Mouse (Mus musculus) hindbrain, embryonic 13.5 days (tissue): ENCODE data around the gene Rmi2. TPM values are rescaled to one million over a fixed set of nuclear protein-coding genes. Genes with fewer than 3 reads are reported as not detected.

Experiments
- ATAC-seq: fragments of 200-750 bp; cut with Nextera tagmentation; 2 replicates; pipeline ENCODE4 v1.8.0; 2017; ENCODE audit warnings: moderate TSS enrichment; ENCODE audit not compliant: low FRiP score
- H3K27ac ChIP-seq: fragments of 300-500 bp; sonication (generic); 2 replicates; pipeline ENCODE4 v1.5.1; 2015; ENCODE audit warnings: inconsistent platforms, mild to moderate bottlenecking, moderate library complexity
- H3K27me3 ChIP-seq: fragments of 300-500 bp; sonication (generic); 2 replicates; pipeline ENCODE4 v1.6.1; 2015; ENCODE audit warnings: mild to moderate bottlenecking, inconsistent platforms
- H3K36me3 ChIP-seq: fragments of 300-500 bp; sonication (generic); 2 replicates; pipeline ENCODE4 v1.6.1; 2015; ENCODE audit warnings: mild to moderate bottlenecking, inconsistent platforms
- H3K4me1 ChIP-seq: fragments of 300-500 bp; sonication (generic); replicated peaks from 2 replicates; pipeline ENCODE4 v1.6.1; 2015; ENCODE audit warnings: inconsistent platforms
- H3K4me2 ChIP-seq: fragments of 300-500 bp; sonication (generic); 2 replicates; pipeline ENCODE4 v1.6.1; 2015; ENCODE audit warnings: inconsistent platforms, mild to moderate bottlenecking, moderate library complexity
- H3K4me3 ChIP-seq: fragments of 300-500 bp; sonication (generic); 2 replicates; pipeline ENCODE4 v1.5.1; 2015; ENCODE audit warnings: mild to moderate bottlenecking, inconsistent platforms
- H3K9ac ChIP-seq: fragments of 300-500 bp; sonication (generic); 2 replicates; pipeline ENCODE4 v1.6.1; 2015; ENCODE audit warnings: mild to moderate bottlenecking, inconsistent platforms
- H3K9me3 ChIP-seq: fragments of 300-500 bp; sonication (generic); 2 replicates; pipeline ENCODE4 v1.6.1; 2016; ENCODE audit warnings: inconsistent platforms
- WGBS: fragments of 180-500 bp; shearing (Covaris S2); methylation state at CpG from one replicate; pipeline ENCODE4 v1.1.7; 2015; 5-methylcytosine and 5-hydroxymethylcytosine counted together
- polyA plus RNA-seq: library from polyadenylated mRNA; unstranded; fragments of >200 nt; fragmentation: Nextera tagmentation; extraction: Ambion mirVana; gene quantifications from 2 replicates; pipeline ENCODE4 v1.2.1, GENCODE M21; 2015

Gene Rmi2
- polyA plus RNA-seq, 1 experiment from 2014 or later = 0.39 TPM

GRCm38 (mm10) chr16:10810376-10810775 is 24.5 kb upstream of the Rmi2 start:
- H3K36me3 ChIP-seq = no peaks in the 10 kb centered on the region
- H3K27ac ChIP-seq = no peak overlapping the region
- no peak for ATAC-seq
- H3K4me2 ChIP-seq = no peak overlapping the region
- H3K9me3 ChIP-seq = no peaks in the 10 kb centered on the region
- H3K27me3 ChIP-seq = 0 out of 2 replicates have a peak, but pooled peaks cover 4% of the 10 kb centered on the region
- no peaks in the 10 kb centered on the region; the same call in 1 of the 2 replicates for H3K4me1 ChIP-seq
- no peak overlapping the region for H3K9ac ChIP-seq
- 97% methylated on average over 1 of the region's 1 CpGs for WGBS
- H3K4me3 ChIP-seq = no peak overlapping the region

- WGBS = 95% methylated on average over 2 of the region's 2 CpGs
- ATAC-seq = no peak
- Histone ChIP-seq H3K9me3 (no peaks in the 10 kb centered on the region), H3K9ac (no peak within 1 kb of the TSS), H3K4me3 (no peak within 1 kb of the TSS), H3K27ac (no peak within 1 kb of the TSS), H3K4me1 (no peaks in the 10 kb centered on the region), H3K27me3 (0 out of 2 replicates have a peak, but pooled peaks cover 4% of the 10 kb centered on the region), H3K36me3 (no peaks in the 10 kb centered on the region), H3K4me2 (no peak within 1 kb of the TSS)
These were observed 21.9 kb upstream of the Rmi2 start, which contains the start of gene Gm11172 for GRCm38 (mm10) chr16:10812865-10813371. TSS of gene Gm11172 (plus strand) at chr16:10812915.

- H3K27ac ChIP-seq = no peak overlapping the region
- no peaks in the 10 kb centered on the region for H3K4me1 ChIP-seq
- 79% methylated on average over 4 of the region's 4 CpGs for WGBS
- no peak for ATAC-seq
- no peak overlapping the region for H3K4me2 ChIP-seq
- no peaks in the 10 kb centered on the region for H3K36me3 ChIP-seq
- H3K27me3 ChIP-seq = 0 out of 2 replicates have a peak, but pooled peaks cover 4% of the 10 kb centered on the region
- no peak overlapping the region for H3K4me3 ChIP-seq
- no peaks in the 10 kb centered on the region for H3K9me3 ChIP-seq
- H3K9ac ChIP-seq = no peak overlapping the region
These were observed 21.1 kb upstream of the Rmi2 start for GRCm38 (mm10) chr16:10813726-10814125.

- no peak overlapping the region for H3K9ac ChIP-seq
- H3K4me2 ChIP-seq = no peak overlapping the region
- ATAC-seq = no peak
- no peaks in the 10 kb centered on the region for H3K9me3 ChIP-seq
- H3K4me3 ChIP-seq = no peak overlapping the region
- H3K4me1 ChIP-seq = no peaks in the 10 kb centered on the region
- 0 out of 2 replicates have a peak, but pooled peaks cover 4% of the 10 kb centered on the region for H3K27me3 ChIP-seq
- no peaks in the 10 kb centered on the region for H3K36me3 ChIP-seq
- no peak overlapping the region for H3K27ac ChIP-seq
- WGBS = 90% methylated on average over 4 of the region's 4 CpGs
These were observed 20.0 kb upstream of the Rmi2 start for GRCm38 (mm10) chr16:10814864-10815263.

DNA sequence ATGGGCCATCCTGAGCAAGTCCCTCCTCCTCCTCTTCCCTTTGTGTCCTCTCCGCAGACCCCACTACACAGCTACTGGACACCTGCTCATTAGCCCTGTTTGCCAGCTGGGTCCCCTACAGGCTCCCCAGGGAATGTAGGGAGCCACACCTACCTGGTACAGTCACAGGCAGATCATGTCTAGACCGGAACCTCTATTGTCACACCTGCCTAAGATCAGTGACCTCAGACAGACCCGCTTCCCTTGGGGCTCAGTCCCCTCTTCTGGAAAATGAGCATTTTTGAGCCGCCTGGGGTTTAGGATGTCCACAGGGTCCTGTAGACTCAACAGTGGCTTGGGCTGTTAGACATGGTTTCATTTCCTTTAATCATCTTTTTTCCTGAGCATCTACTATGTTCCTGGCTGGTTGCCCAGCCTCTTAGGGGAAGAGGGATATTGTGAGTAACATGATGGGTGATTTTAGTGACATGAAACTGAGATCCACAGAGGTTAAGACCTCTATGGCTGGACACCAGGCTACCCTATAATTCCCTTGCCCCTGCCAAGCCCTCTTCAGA is 16.2 kb upstream of the Rmi2 start:
- no peak overlapping the region for H3K27ac ChIP-seq
- no peaks in the 10 kb centered on the region for H3K36me3 ChIP-seq
- no peak for ATAC-seq
- H3K9me3 ChIP-seq = no peaks in the 10 kb centered on the region
- no peak overlapping the region for H3K4me2 ChIP-seq
- no peak overlapping the region for H3K4me3 ChIP-seq
- no peaks in the 10 kb centered on the region for H3K27me3 ChIP-seq
- no peak overlapping the region for H3K9ac ChIP-seq
- H3K4me1 ChIP-seq = no peaks in the 10 kb centered on the region
- 70% methylated on average over 4 of the region's 4 CpGs for WGBS

DNA sequence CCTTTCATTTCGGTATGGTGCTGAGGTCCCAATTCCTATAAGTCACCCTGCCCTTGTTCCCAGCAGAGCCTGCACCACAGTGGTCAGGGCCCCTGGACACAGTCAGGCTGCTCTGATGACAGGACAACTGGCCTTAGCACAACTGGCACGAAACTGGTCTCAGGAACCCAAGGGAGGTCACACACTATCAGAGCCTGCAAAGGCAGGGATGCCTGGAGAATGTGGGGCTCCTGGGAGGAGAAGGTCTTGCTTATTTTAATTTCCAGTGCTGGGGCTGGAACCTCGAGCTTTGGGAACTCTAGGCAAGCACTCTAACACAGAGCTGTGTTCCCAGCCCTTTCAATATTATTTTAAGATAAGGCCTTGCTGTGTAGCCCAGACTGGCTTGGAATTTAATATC is 14.9 kb upstream of the Rmi2 start:
- H3K4me2 ChIP-seq = no peak overlapping the region
- no peaks in the 10 kb centered on the region for H3K9me3 ChIP-seq
- no peaks in the 10 kb centered on the region for H3K36me3 ChIP-seq
- no peak overlapping the region for H3K4me3 ChIP-seq
- no peaks in the 10 kb centered on the region for H3K4me1 ChIP-seq
- 71% methylated on average over 3 of the region's 3 CpGs for WGBS
- no peak overlapping the region for H3K27ac ChIP-seq
- no peaks in the 10 kb centered on the region for H3K27me3 ChIP-seq
- ATAC-seq = no peak
- no peak overlapping the region for H3K9ac ChIP-seq

- no peak for ATAC-seq
- 69% methylated on average over 4 of the region's 4 CpGs for WGBS
These were observed 13.5 kb upstream of the Rmi2 start for GRCm38 (mm10) chr16:10821387-10821786.

GRCm38 (mm10) chr16:10824536-10824935 is 10.3 kb upstream of the Rmi2 start:
- H3K27ac ChIP-seq = no peak overlapping the region
- H3K27me3 ChIP-seq = no peaks in the 10 kb centered on the region
- WGBS = 86% methylated on average over 1 of the region's 1 CpGs
- no peaks in the 10 kb centered on the region for H3K4me1 ChIP-seq
- ATAC-seq = no peak
- H3K36me3 ChIP-seq = no peaks in the 10 kb centered on the region
- no peak overlapping the region for H3K4me3 ChIP-seq
- H3K9me3 ChIP-seq = no peaks in the 10 kb centered on the region
- H3K9ac ChIP-seq = no peak overlapping the region
- H3K4me2 ChIP-seq = no peak overlapping the region

More at GRCm38 (mm10) chr16:10821387-10821786, 13.5 kb upstream of the Rmi2 start:
- H3K27me3 ChIP-seq = no peaks in the 10 kb centered on the region
- no peak overlapping the region for H3K9ac ChIP-seq
- no peaks in the 10 kb centered on the region for H3K9me3 ChIP-seq
- no peak overlapping the region for H3K4me2 ChIP-seq
- no peak overlapping the region for H3K4me3 ChIP-seq
- H3K36me3 ChIP-seq = no peaks in the 10 kb centered on the region
- no peak overlapping the region for H3K27ac ChIP-seq
- no peaks in the 10 kb centered on the region for H3K4me1 ChIP-seq

DNA sequence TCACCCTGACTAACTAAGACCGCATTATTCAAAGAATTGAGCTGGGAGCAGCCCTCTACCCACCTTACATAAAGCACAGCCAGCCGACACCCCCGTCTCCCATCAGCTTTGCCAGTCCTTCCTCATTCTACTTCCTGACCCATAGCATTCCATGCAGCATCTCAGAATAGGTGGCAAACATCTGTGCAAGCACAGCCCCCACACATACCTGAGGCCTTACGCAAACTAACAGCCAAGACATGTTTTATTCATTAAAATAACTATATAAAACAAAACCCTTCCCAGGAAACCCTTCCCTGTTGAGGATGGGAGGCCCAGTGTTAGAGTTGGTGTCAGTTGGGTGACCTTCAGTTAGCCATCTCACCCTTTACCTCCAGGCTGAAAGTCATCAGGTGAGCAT is 9.0 kb upstream of the Rmi2 start:
- Histone ChIP-seq H3K36me3 (no peaks in the 10 kb centered on the region), H3K9me3 (no peaks in the 10 kb centered on the region), H3K9ac (no peak overlapping the region), H3K27me3 (no peaks in the 10 kb centered on the region), H3K4me1 (no peaks in the 10 kb centered on the region), H3K27ac (no peak overlapping the region), H3K4me3 (no peak overlapping the region), H3K4me2 (no peak overlapping the region)
- ATAC-seq = no peak
- WGBS = 93% methylated on average over 4 of the region's 4 CpGs

- WGBS = 93% methylated on average over 9 of the region's 9 CpGs
- Histone ChIP-seq H3K4me1 (no peaks in the 10 kb centered on the region), H3K9ac (no peak overlapping the region), H3K9me3 (no peaks in the 10 kb centered on the region), H3K27me3 (no peaks in the 10 kb centered on the region), H3K27ac (no peak overlapping the region), H3K4me2 (no peak overlapping the region), H3K36me3 (no peaks in the 10 kb centered on the region), H3K4me3 (no peak overlapping the region)
- no peak for ATAC-seq
These were observed 7.6 kb upstream of the Rmi2 start for GRCm38 (mm10) chr16:10827269-10827668.

DNA sequence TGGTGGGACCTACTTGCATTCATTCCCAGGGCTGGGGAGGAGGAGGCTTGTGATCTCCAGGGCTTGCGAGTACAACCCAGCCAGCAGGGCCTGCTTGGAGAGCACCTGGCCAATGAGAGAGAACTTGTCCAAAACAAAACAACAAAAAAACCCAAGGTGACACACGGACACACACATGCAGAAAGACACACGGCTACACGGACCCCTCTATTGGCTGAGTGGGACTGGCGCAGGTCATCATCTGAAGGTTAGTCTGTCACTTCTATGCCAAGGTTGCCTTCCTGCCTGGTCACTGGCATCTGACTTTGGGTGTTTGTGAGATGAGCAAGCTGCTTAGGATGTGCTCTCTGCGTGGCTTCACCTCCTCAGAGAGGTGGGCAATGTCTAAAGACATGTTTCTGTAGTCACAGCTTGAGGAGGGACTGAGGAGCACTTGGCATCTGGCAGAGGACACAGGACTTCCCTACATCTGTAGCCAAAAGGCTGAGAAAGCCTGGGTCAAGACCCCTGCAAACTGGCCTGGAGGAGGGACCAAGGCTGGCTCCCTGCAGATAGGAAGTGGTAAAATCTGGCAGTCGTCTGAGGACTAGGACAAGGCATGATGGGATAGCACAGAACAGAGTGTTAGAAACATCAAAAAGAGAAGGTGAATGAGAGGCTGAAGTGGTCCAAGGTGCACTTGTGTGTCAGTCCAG is 6.9 kb upstream of the Rmi2 start:
- WGBS = 88% methylated on average over 7 of the region's 7 CpGs
- Histone ChIP-seq H3K27me3 (no peaks in the 10 kb centered on the region), H3K9me3 (no peaks in the 10 kb centered on the region), H3K36me3 (no peaks in the 10 kb centered on the region), H3K4me3 (no peak overlapping the region), H3K27ac (no peak overlapping the region), H3K4me2 (no peak overlapping the region), H3K9ac (no peak overlapping the region), H3K4me1 (no peaks in the 10 kb centered on the region)
- no peak for ATAC-seq

- no peaks in the 10 kb centered on the region for H3K9me3 ChIP-seq
- no peaks in the 10 kb centered on the region for H3K4me1 ChIP-seq
- H3K4me3 ChIP-seq = no peak overlapping the region
- no peak overlapping the region for H3K4me2 ChIP-seq
- no peaks in the 10 kb centered on the region; the same call in 1 of the 2 replicates for H3K27me3 ChIP-seq
- no peaks in the 10 kb centered on the region for H3K36me3 ChIP-seq
- 85% methylated on average over 4 of the region's 4 CpGs for WGBS
- no peak overlapping the region for H3K9ac ChIP-seq
- ATAC-seq = no peak
- no peak overlapping the region for H3K27ac ChIP-seq
These were observed 6.4 kb upstream of the Rmi2 start for GRCm38 (mm10) chr16:10828461-10828805.

- Histone ChIP-seq H3K9me3 (no peaks in the 10 kb centered on the region), H3K4me1 (peaks cover 20% of the 10 kb centered on the region), H3K27ac (no peak overlapping the region), H3K27me3 (peaks cover 16% of the 10 kb centered on the region), H3K4me3 (peak overlapping the region; percentile 83), H3K36me3 (no peaks in the 10 kb centered on the region), H3K4me2 (peak overlapping the region; percentile 93), H3K9ac (no peak overlapping the region)
- ATAC-seq = peak; percentile 2; the same call in 1 of the 2 replicates
- WGBS = 8% methylated on average over 12 of the region's 12 CpGs
These were observed 333 bp upstream of the Rmi2 start for GRCm38 (mm10) chr16:10834542-10834910.
